Mouse (Mus musculus): ENCODE measurements at regions not wholly inside any gene's neighbourhood (a gene's known extent, or its start where the extent isn't known, plus 50 kb on each side); places are given as distances from the start of the nearest gene placed in this dataset.

GRCm38 (mm10) chr14:55171311-55172049, 50.3 kb upstream of the Dhrs2 start:
- TF ChIP-seq CTCF (IDR thresholded peaks at IDR 0.05; ENCODE audit: low read depth) (no peak), EP300 (optimal IDR thresholded peaks at IDR 0.05) (no peak)

All from stomach, postnatal 0 days (tissue).